Mouse (Mus musculus): ENCODE data around the gene Tcirg1. TPM values are rescaled to one million over a fixed set of nuclear protein-coding genes. Genes with fewer than 3 reads are reported as not detected.

Tcirg1 gene
- polyA plus RNA-seq, 1 experiment: 75.4 TPM

- DNase-seq (ENCODE audit: low read depth): no peak
Observed at GRCm38 (mm10) chr19:3898952-3899351, 8.0 kb downstream of the Tcirg1 start.

- DNase-seq (ENCODE audit: low read depth): no peak
Observed at GRCm38 (mm10) chr19:3897557-3897956, 9.4 kb downstream of the Tcirg1 start.

- DNase-seq (ENCODE audit: low read depth): no peak
Observed at GRCm38 (mm10) chr19:3896208-3896607, 10.7 kb downstream of the Tcirg1 start.

GRCm38 (mm10) chr19:3895171-3895631 is 11.7 kb downstream of the Tcirg1 start:
- DNase-seq (ENCODE audit: low read depth): no peak

- no peak for DNase-seq (ENCODE audit: low read depth)
Observed at GRCm38 (mm10) chr19:3894294-3894693, 12.6 kb downstream of the Tcirg1 start.

GRCm38 (mm10) chr19:3893545-3894116 is 13.3 kb downstream of the Tcirg1 start:
- no peak for DNase-seq (ENCODE audit: low read depth)

GRCm38 (mm10) chr19:3890181-3890580 is 16.8 kb downstream of the Tcirg1 start:
- no peak for DNase-seq (ENCODE audit: low read depth)

- no peak for DNase-seq (ENCODE audit: low read depth)
Observed at GRCm38 (mm10) chr19:3889096-3889495, 17.8 kb downstream of the Tcirg1 start.

GRCm38 (mm10) chr19:3884325-3884990 is 22.5 kb downstream of the Tcirg1 start:
- DNase-seq (ENCODE audit: low read depth): no peak

GRCm38 (mm10) chr19:3882214-3882613 is 24.7 kb downstream of the Tcirg1 start:
- no peak for DNase-seq (ENCODE audit: low read depth)

- no peak for DNase-seq (ENCODE audit: low read depth)
Observed at GRCm38 (mm10) chr19:3880054-3880848, 26.7 kb downstream of the Tcirg1 start.

- DNase-seq (ENCODE audit: low read depth): no peak
Observed at GRCm38 (mm10) chr19:3875045-3875444, 31.9 kb downstream of the Tcirg1 start.

- DNase-seq (ENCODE audit: low read depth): no peak
Observed at GRCm38 (mm10) chr19:3872373-3872772, 34.6 kb downstream of the Tcirg1 start.

GRCm38 (mm10) chr19:3871468-3871867 is 35.5 kb downstream of the Tcirg1 start:
- DNase-seq (ENCODE audit: low read depth): no peak

GRCm38 (mm10) chr19:3868290-3868689 is 38.6 kb downstream of the Tcirg1 start:
- DNase-seq (ENCODE audit: low read depth): no peak

GRCm38 (mm10) chr19:3864960-3865359 is 42.0 kb downstream of the Tcirg1 start:
- no peak for DNase-seq (ENCODE audit: low read depth)

- DNase-seq (ENCODE audit: low read depth): no peak
Observed at GRCm38 (mm10) chr19:3862713-3863112, 44.2 kb downstream of the Tcirg1 start.

- DNase-seq (ENCODE audit: low read depth): no peak
Observed at GRCm38 (mm10) chr19:3857220-3857619, 49.7 kb downstream of the Tcirg1 start.

- no peak for DNase-seq (ENCODE audit: low read depth)
Observed at GRCm38 (mm10) chr19:3855601-3856000, 51.3 kb downstream of the Tcirg1 start.

- DNase-seq (ENCODE audit: low read depth): no peak
Observed at GRCm38 (mm10) chr19:3855091-3855490, 51.8 kb downstream of the Tcirg1 start.

- DNase-seq (ENCODE audit: low read depth): no peak
Observed at GRCm38 (mm10) chr19:3853891-3854290, 53.0 kb downstream of the Tcirg1 start.

GRCm38 (mm10) chr19:3853121-3853520 is 53.8 kb downstream of the Tcirg1 start:
- DNase-seq (ENCODE audit: low read depth): no peak

Measured in gonadal fat pad, adult 2 months (tissue).